Mouse (Mus musculus): ENCODE results near the gene Hist1h2bq. TPM values are rescaled to one million over a fixed set of nuclear protein-coding genes. Genes with fewer than 3 reads are reported as not detected.

Hist1h2bq gene
- polyA plus RNA-seq, 1 experiment from 2014 or later: 12.2 TPM

- TF ChIP-seq CTCF (IDR thresholded peaks at IDR 0.05; ENCODE audit: low read depth): no peak
- Histone ChIP-seq H3K9ac (ENCODE audit: low read depth, low read length) (no peak overlapping the region), H3K4me2 (ENCODE audit: low read length) (peak overlapping the region; percentile 82), H3K4me1 (replicated peaks; ENCODE audit: insufficient read depth, low read length) (no peaks in the 10 kb centered on the region), H3K27ac (peak overlapping the region; percentile 88), H3K27me3 (ENCODE audit: insufficient read depth, low read length) (no peaks in the 10 kb centered on the region), H3K4me3 (replicated peaks; ENCODE audit: low read depth, low read length) (peak overlapping the region; percentile 48; the same call in 1 of the 2 replicates), H3K9me3 (replicated peaks; ENCODE audit: low read length) (no peaks in the 10 kb centered on the region), H3K36me3 (ENCODE audit: insufficient read depth, low read length) (no peaks in the 10 kb centered on the region)
- ATAC-seq (replicated peaks; ENCODE audit: low FRiP score, low read depth) (no peak), DNase-seq (ENCODE audit: low spot score) (peak; percentile 11)
- WGBS: 40% methylated on average over 6 of the region's 6 CpGs
Measured at GRCm38 (mm10) chr13:21781021-21781555, 28.9 kb downstream of the Hist1h2bq start.

- DNase-seq (ENCODE audit: low spot score): peak; percentile 87
- peak within 1 kb of the TSS; percentile 48 for H3K4me3 ChIP-seq (replicated peaks; ENCODE audit: low read depth, low read length)
- ATAC-seq (replicated peaks; ENCODE audit: low FRiP score, low read depth): peak; percentile 18
- TF ChIP-seq CTCF (IDR thresholded peaks at IDR 0.05; ENCODE audit: low read depth): no peak
- H3K9ac ChIP-seq (ENCODE audit: low read depth, low read length): peak within 1 kb of the TSS; percentile 75
- H3K4me2 ChIP-seq (ENCODE audit: low read length): peak within 1 kb of the TSS; percentile 82
- H3K36me3 ChIP-seq (ENCODE audit: insufficient read depth, low read length): no peaks in the 10 kb centered on the region
- H3K4me1 ChIP-seq (replicated peaks; ENCODE audit: insufficient read depth, low read length): no peaks in the 10 kb centered on the region
- peak within 1 kb of the TSS; percentile 88 for H3K27ac ChIP-seq
- no peaks in the 10 kb centered on the region for H3K9me3 ChIP-seq (replicated peaks; ENCODE audit: low read length)
- no peaks in the 10 kb centered on the region for H3K27me3 ChIP-seq (ENCODE audit: insufficient read depth, low read length)
- WGBS: under 1% methylated on average over 44 of the region's 44 CpGs
Measured at GRCm38 (mm10) chr13:21779767-21780731, 29.9 kb downstream of the Hist1h2bq start, which contains the start of gene Hist1h1b. Gene Hist1h1b, minus strand, starts transcription at chr13:21780625.

- Histone ChIP-seq H3K9me3 (replicated peaks; ENCODE audit: low read length) (no peaks in the 10 kb centered on the region), H3K4me3 (replicated peaks; ENCODE audit: low read depth, low read length) (peak overlapping the region; percentile 48), H3K9ac (ENCODE audit: low read depth, low read length) (peak overlapping the region; percentile 75), H3K4me1 (replicated peaks; ENCODE audit: insufficient read depth, low read length) (no peaks in the 10 kb centered on the region), H3K4me2 (ENCODE audit: low read length) (peak overlapping the region; percentile 82), H3K36me3 (ENCODE audit: insufficient read depth, low read length) (no peaks in the 10 kb centered on the region), H3K27me3 (ENCODE audit: insufficient read depth, low read length) (no peaks in the 10 kb centered on the region), H3K27ac (peak overlapping the region; percentile 88)
- TF ChIP-seq CTCF (IDR thresholded peaks at IDR 0.05; ENCODE audit: low read depth): no peak
- WGBS: 3% methylated on average over 33 of the region's 33 CpGs
- DNase-seq (ENCODE audit: low spot score) (peak; percentile 97), ATAC-seq (replicated peaks; ENCODE audit: low FRiP score, low read depth) (peak; percentile 90)
Measured at GRCm38 (mm10) chr13:21778814-21779766, 30.9 kb downstream of the Hist1h2bq start.

Small RNA genes lying within 50 kb of the gene (microRNA-seq; reads per million reads assigned to microRNA genes)
- gene Gm19658: not detected
- not detected for gene Gm44346
- not detected for gene Gm44466

Other genes with a start within 250 kb of the Hist1h2bq start
- gene Olfr1364, start 228.4 kb downstream of the Hist1h2bq start, polyA plus RNA-seq (2015; fragmentation: Nextera tagmentation; extraction: Ambion mirVana): not detected in 2 replicates
- gene Olfr1362, start 196.2 kb downstream of the Hist1h2bq start, polyA plus RNA-seq (2015; fragmentation: Nextera tagmentation; extraction: Ambion mirVana): not detected in 2 replicates
- gene Olfr11, start 167.7 kb downstream of the Hist1h2bq start, polyA plus RNA-seq (2015; fragmentation: Nextera tagmentation; extraction: Ambion mirVana): not detected in 2 replicates
- not detected in 2 replicates for gene Olfr1361, start 146.8 kb downstream of the Hist1h2bq start, polyA plus RNA-seq (2015; fragmentation: Nextera tagmentation; extraction: Ambion mirVana)
- not detected in 2 replicates for gene Olfr1360, start 132.8 kb downstream of the Hist1h2bq start, polyA plus RNA-seq (2015; fragmentation: Nextera tagmentation; extraction: Ambion mirVana)
- not detected in 2 replicates for gene Olfr1359, start 112.1 kb downstream of the Hist1h2bq start, polyA plus RNA-seq (2015; fragmentation: Nextera tagmentation; extraction: Ambion mirVana)
- gene Hist1h2bl, start 94.1 kb downstream of the Hist1h2bq start, polyA plus RNA-seq (2015; fragmentation: Nextera tagmentation; extraction: Ambion mirVana): 2.1 and 3.7 TPM in 2 replicates
- gene Hist1h2ai, start 93.8 kb downstream of the Hist1h2bq start, polyA plus RNA-seq (2015; fragmentation: Nextera tagmentation; extraction: Ambion mirVana): 21.2 and 27.1 TPM in 2 replicates
- 5.6 and 7.2 TPM in 2 replicates for gene Hist1h3h, start 92.5 kb downstream of the Hist1h2bq start, polyA plus RNA-seq (2015; fragmentation: Nextera tagmentation; extraction: Ambion mirVana)
- 2.1 and 2.4 TPM in 2 replicates for gene Hist1h2bm, start 88.2 kb downstream of the Hist1h2bq start, polyA plus RNA-seq (2015; fragmentation: Nextera tagmentation; extraction: Ambion mirVana)
- 0.34 and 0.65 TPM in 2 replicates for gene Hist1h4j, start 75.1 kb downstream of the Hist1h2bq start, polyA plus RNA-seq (2015; fragmentation: Nextera tagmentation; extraction: Ambion mirVana)
- gene Hist1h4k, start 59.7 kb downstream of the Hist1h2bq start, polyA plus RNA-seq (2015; fragmentation: Nextera tagmentation; extraction: Ambion mirVana): 2.0 and 3.0 TPM in 2 replicates
- gene Hist1h2ak, start 56.4 kb downstream of the Hist1h2bq start, polyA plus RNA-seq (2015; fragmentation: Nextera tagmentation; extraction: Ambion mirVana): 18.1 and 21.5 TPM in 2 replicates
- 1.8 and 4.6 TPM in 2 replicates for gene Hist1h2bn, start 56.1 kb downstream of the Hist1h2bq start, polyA plus RNA-seq (2015; fragmentation: Nextera tagmentation; extraction: Ambion mirVana)
- gene Hist1h1b, start 29.6 kb downstream of the Hist1h2bq start, polyA plus RNA-seq (2015; fragmentation: Nextera tagmentation; extraction: Ambion mirVana): 13.2 and 13.8 TPM in 2 replicates
- gene Hist1h3i, start 26.8 kb downstream of the Hist1h2bq start, polyA plus RNA-seq (2015; fragmentation: Nextera tagmentation; extraction: Ambion mirVana): 66.0 and 72.0 TPM in 2 replicates
- 4.6 TPM in 1 of 2 replicates, not detected in the other for gene Hist1h2an, start 23.0 kb downstream of the Hist1h2bq start, polyA plus RNA-seq (2015; fragmentation: Nextera tagmentation; extraction: Ambion mirVana)
- 0.71 and 1.5 TPM in 2 replicates for gene Hist1h2bp, start 22.7 kb downstream of the Hist1h2bq start, polyA plus RNA-seq (2015; fragmentation: Nextera tagmentation; extraction: Ambion mirVana)
- gene Hist1h2ao, start 268 bp upstream of the Hist1h2bq start, polyA plus RNA-seq (2015; fragmentation: Nextera tagmentation; extraction: Ambion mirVana): not detected in 2 replicates
- not detected in 2 replicates for gene Hist1h4m, start 1.5 kb upstream of the Hist1h2bq start, polyA plus RNA-seq (2015; fragmentation: Nextera tagmentation; extraction: Ambion mirVana)
- 6.0 and 6.3 TPM in 2 replicates for gene Hist1h4n, start 22.0 kb upstream of the Hist1h2bq start, polyA plus RNA-seq (2015; fragmentation: Nextera tagmentation; extraction: Ambion mirVana)
- 2,281 and 2,496 TPM in 2 replicates for gene Hist1h2ap, start 23.3 kb upstream of the Hist1h2bq start, polyA plus RNA-seq (2015; fragmentation: Nextera tagmentation; extraction: Ambion mirVana)
- 13.2 TPM in 2 replicates for gene Hist1h2br, start 23.5 kb upstream of the Hist1h2bq start, polyA plus RNA-seq (2015; fragmentation: Nextera tagmentation; extraction: Ambion mirVana)
- 8.5 and 9.6 TPM in 2 replicates for gene Zfp184, start 134.9 kb upstream of the Hist1h2bq start, polyA plus RNA-seq (2015; fragmentation: Nextera tagmentation; extraction: Ambion mirVana)
- not detected in 2 replicates for gene Pom121l2, start 171.0 kb upstream of the Hist1h2bq start, polyA plus RNA-seq (2015; fragmentation: Nextera tagmentation; extraction: Ambion mirVana)
- gene Prss16, start 199.5 kb upstream of the Hist1h2bq start, polyA plus RNA-seq (2015; fragmentation: Nextera tagmentation; extraction: Ambion mirVana): 0.21 and 0.60 TPM in 2 replicates
- 4.0 and 4.5 TPM in 2 replicates for gene Hist1h2ah, start 225.4 kb upstream of the Hist1h2bq start, polyA plus RNA-seq (2015; fragmentation: Nextera tagmentation; extraction: Ambion mirVana)
- 4.0 and 4.8 TPM in 2 replicates for gene Hist1h2bk, start 225.7 kb upstream of the Hist1h2bq start, polyA plus RNA-seq (2015; fragmentation: Nextera tagmentation; extraction: Ambion mirVana)
- 15.3 and 17.2 TPM in 2 replicates for gene Hist1h4i, start 231.2 kb upstream of the Hist1h2bq start, polyA plus RNA-seq (2015; fragmentation: Nextera tagmentation; extraction: Ambion mirVana)
- 33.8 and 48.4 TPM in 2 replicates for gene Hist1h2ag, start 232.7 kb upstream of the Hist1h2bq start, polyA plus RNA-seq (2015; fragmentation: Nextera tagmentation; extraction: Ambion mirVana)
- 8.5 and 10.2 TPM in 2 replicates for gene Hist1h2bj, start 233.0 kb upstream of the Hist1h2bq start, polyA plus RNA-seq (2015; fragmentation: Nextera tagmentation; extraction: Ambion mirVana)